Mouse (Mus musculus) limb, embryonic 14.5 days (tissue): ENCODE data around the gene Tppp2. TPM values are rescaled to one million over a fixed set of nuclear protein-coding genes. Genes with fewer than 3 reads are reported as not detected.

Source experiments
- ATAC-seq: fragments of 200-750 bp; cut with Nextera tagmentation; 2 replicates; pipeline ENCODE4 v1.8.0; 2017; ENCODE audit warnings: low read depth, moderate number of reproducible peaks, moderate TSS enrichment; ENCODE audit not compliant: low FRiP score
- DNase-seq: peaks from one replicate; pipeline ENCODE4 v3.0.0-alpha.2; 2015; ENCODE audit warnings: low spot score
- H3K27ac ChIP-seq: fragments of 300-500 bp; sonication (generic); replicated peaks from 2 replicates; pipeline ENCODE4 v1.5.1; 2014; ENCODE audit warnings: low read depth, mild to moderate bottlenecking, low read length, moderate library complexity, mixed read lengths
- H3K27me3 ChIP-seq: fragments of 300-500 bp; sonication (generic); 2 replicates; pipeline ENCODE4 v1.6.1; 2014; ENCODE audit warnings: low read length, mixed read lengths; ENCODE audit not compliant: control insufficient read depth, insufficient read depth
- H3K36me3 ChIP-seq: fragments of 300-500 bp; sonication (generic); 2 replicates; pipeline ENCODE4 v1.6.1; 2014; ENCODE audit warnings: mild to moderate bottlenecking, low read length, moderate library complexity, mixed read lengths; ENCODE audit not compliant: control insufficient read depth, insufficient read depth
- H3K4me1 ChIP-seq: fragments of 300-500 bp; sonication (generic); 2 replicates; pipeline ENCODE4 v1.6.1; 2014; ENCODE audit warnings: antibody characterized with exemption, low read length, mixed read lengths; ENCODE audit not compliant: control insufficient read depth, insufficient read depth
- H3K4me2 ChIP-seq: fragments of 300-500 bp; sonication (generic); replicated peaks from 2 replicates; pipeline ENCODE4 v1.6.1; 2014; ENCODE audit warnings: low read depth, mild to moderate bottlenecking, low read length, moderate library complexity; ENCODE audit not compliant: severe bottlenecking
- H3K4me3 ChIP-seq: fragments of 300-500 bp; sonication (generic); replicated peaks from 2 replicates; pipeline ENCODE4 v1.5.1; 2014; ENCODE audit warnings: low read length
- H3K9ac ChIP-seq: fragments of 300-500 bp; sonication (generic); 2 replicates; pipeline ENCODE4 v1.6.1; 2014; ENCODE audit warnings: mild to moderate bottlenecking, low read depth, low read length, moderate library complexity; ENCODE audit not compliant: severe bottlenecking
- H3K9me3 ChIP-seq: fragments of 300-500 bp; sonication (generic); 2 replicates; pipeline ENCODE4 v1.6.1; 2016; ENCODE audit warnings: low read length; ENCODE audit not compliant: control insufficient read depth
- POLR2A ChIP-seq: fragments of 200-500 bp; IDR thresholded peaks from 2 replicates; pipeline ENCODE4 v1.8.0; 2012; ENCODE audit warnings: inconsistent platforms, mild to moderate bottlenecking, moderate library complexity, borderline replicate concordance; ENCODE audit not compliant: insufficient read depth, insufficient read length; ENCODE audit errors: extremely low read depth
- WGBS: fragments of 180-500 bp; shearing (Covaris S2); extraction: QIAGEN DNeasy Blood & Tissue Kit; methylation state at CpG from one replicate; pipeline ENCODE4 v1.1.7; 2014; 5-methylcytosine and 5-hydroxymethylcytosine counted together
- polyA plus RNA-seq, 2 experiments: library from polyadenylated mRNA; depleted of rRNA in 1 of 2; stranded (reverse) in 1 of 2; unstranded in 1 of 2; fragments of >200 nt; fragmentation: Nextera tagmentation in 1 of 2; extraction: Ambion mirVana in 1 of 2; gene quantifications; 2 replicates each; pipeline versions ENCODE4 v1.2.1 to v1.2.3; 2012 to 2014

The Tppp2 gene
- polyA plus RNA-seq (2012; rRNA removed), result not detected in 2 replicates
- not detected in 2 replicates for polyA plus RNA-seq (2014; fragmentation: Nextera tagmentation; extraction: Ambion mirVana)

GRCm38 (mm10) chr14:51918125-51918524 lies at the start of gene Tppp2:
Gene Tppp2 (plus strand): TSS chr14:51918425.
- Histone ChIP-seq H3K9me3 (no peaks in the 10 kb centered on the region), H3K27ac (no peak within 1 kb of the TSS), H3K4me2 (no peak within 1 kb of the TSS), H3K36me3 (no peaks in the 10 kb centered on the region), H3K4me3 (no peak within 1 kb of the TSS), H3K4me1 (peaks cover 16% of the 10 kb centered on the region; the same call in 1 of the 2 replicates), H3K9ac (no peak within 1 kb of the TSS), H3K27me3 (no peaks in the 10 kb centered on the region)
- ATAC-seq, result no peak
- no peak for DNase-seq
- TF ChIP-seq POLR2A, result no peak
- WGBS, result 83% methylated on average over 4 of the region's 4 CpGs

- Histone ChIP-seq H3K27ac (no peak overlapping the region), H3K27me3 (no peaks in the 10 kb centered on the region), H3K9me3 (no peaks in the 10 kb centered on the region), H3K4me3 (no peak overlapping the region), H3K4me2 (no peak overlapping the region), H3K36me3 (no peaks in the 10 kb centered on the region), H3K9ac (no peak overlapping the region), H3K4me1 (no peaks in the 10 kb centered on the region)
- DNase-seq, result no peak
- TF ChIP-seq POLR2A, result no peak
- ATAC-seq, result no peak
- WGBS, result 76% methylated on average over 2 of the region's 2 CpGs
Observed at GRCm38 (mm10) chr14:51870756-51871155, 47.5 kb upstream of the Tppp2 start.

- ATAC-seq (no peak), DNase-seq (no peak)
- Histone ChIP-seq H3K4me2 (no peak overlapping the region), H3K4me1 (no peaks in the 10 kb centered on the region), H3K9ac (no peak overlapping the region), H3K36me3 (no peaks in the 10 kb centered on the region), H3K27me3 (no peaks in the 10 kb centered on the region), H3K4me3 (no peak overlapping the region), H3K9me3 (no peaks in the 10 kb centered on the region), H3K27ac (no peak overlapping the region)
- 73% methylated on average over 9 of the region's 9 CpGs for WGBS
- TF ChIP-seq POLR2A, result no peak
Observed at GRCm38 (mm10) chr14:51871741-51872140, 46.5 kb upstream of the Tppp2 start.

GRCm38 (mm10) chr14:51877517-51877916 lies 40.7 kb upstream of the Tppp2 start:
- 80% methylated on average over 3 of the region's 3 CpGs for WGBS
- DNase-seq (no peak), ATAC-seq (no peak)
- no peak overlapping the region for H3K4me3 ChIP-seq
- no peaks in the 10 kb centered on the region for H3K36me3 ChIP-seq
- no peak for TF ChIP-seq POLR2A
- H3K4me2 ChIP-seq, result no peak overlapping the region
- no peak overlapping the region for H3K9ac ChIP-seq
- H3K4me1 ChIP-seq, result no peaks in the 10 kb centered on the region
- H3K9me3 ChIP-seq, result no peaks in the 10 kb centered on the region
- H3K27ac ChIP-seq, result no peak overlapping the region
- H3K27me3 ChIP-seq, result no peaks in the 10 kb centered on the region

GRCm38 (mm10) chr14:51883527-51884030 lies 34.6 kb upstream of the Tppp2 start:
- Histone ChIP-seq H3K9ac (peak overlapping the region; percentile 66), H3K4me2 (peak overlapping the region; percentile 59), H3K4me3 (peak overlapping the region; percentile 73), H3K9me3 (no peaks in the 10 kb centered on the region), H3K36me3 (peaks cover 20% of the 10 kb centered on the region), H3K4me1 (peaks cover 6% of the 10 kb centered on the region), H3K27me3 (no peaks in the 10 kb centered on the region), H3K27ac (peak overlapping the region; percentile 81)
- DNase-seq (peak; percentile 83), ATAC-seq (peak; percentile 28)
- WGBS, result 5% methylated on average over 4 of the region's 4 CpGs
- TF ChIP-seq POLR2A, result no peak
